Mouse (Mus musculus) mouse embryonic stem cell (cell line): Measurements from ENCODE around the gene Gm20388.

ENCODE experiments used
- in situ Hi-C, 2 experiments: fragments of 300-500 bp; cut with MboI; formaldehyde crosslinking; loops; 1 replicate in 1 of 2; 3 replicates in 1 of 2; pipeline ENCODE4 v1.14.3; 2019 to 2020; ENCODE audit warnings: low sequenced_read_pairs in 2 of 2, low pct_unique_long_range_greater_than_20kb in 1 of 2, mixed read lengths in 1 of 2; ENCODE audit not compliant: unreplicated experiment in 1 of 2

The Gm20388 gene

DNA sequence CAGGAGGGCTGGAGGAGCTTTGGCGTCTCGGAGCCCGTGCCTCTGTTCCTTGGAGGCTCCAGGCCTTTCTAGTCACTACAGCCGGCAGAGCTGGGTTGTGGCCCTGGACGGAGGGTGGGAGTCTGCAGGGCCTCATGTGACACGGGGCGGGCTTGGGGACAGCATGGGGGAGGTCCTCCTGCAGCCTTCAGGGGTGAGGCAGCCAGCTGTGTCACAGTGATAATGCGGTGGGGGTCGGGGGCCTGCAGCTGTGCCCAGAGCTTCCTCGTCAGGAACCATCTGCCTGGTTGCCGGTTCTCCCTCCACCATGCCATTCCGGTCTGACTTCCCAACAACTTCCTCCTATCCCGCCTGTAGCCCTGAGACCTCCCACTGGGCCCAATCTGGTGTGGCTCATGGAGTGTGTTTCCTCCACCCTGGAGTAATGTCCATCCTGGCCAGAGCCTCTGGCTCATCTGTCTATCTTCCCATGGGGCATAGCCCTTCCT is 2788.4 kb downstream of the Gm20388 start, which contains the start of gene Cbfa2t3:
TSS of gene Cbfa2t3 (minus strand) at position 105 of the 488 bp plus-strand sequence.
- in situ Hi-C loops: no loop called here

DNA sequence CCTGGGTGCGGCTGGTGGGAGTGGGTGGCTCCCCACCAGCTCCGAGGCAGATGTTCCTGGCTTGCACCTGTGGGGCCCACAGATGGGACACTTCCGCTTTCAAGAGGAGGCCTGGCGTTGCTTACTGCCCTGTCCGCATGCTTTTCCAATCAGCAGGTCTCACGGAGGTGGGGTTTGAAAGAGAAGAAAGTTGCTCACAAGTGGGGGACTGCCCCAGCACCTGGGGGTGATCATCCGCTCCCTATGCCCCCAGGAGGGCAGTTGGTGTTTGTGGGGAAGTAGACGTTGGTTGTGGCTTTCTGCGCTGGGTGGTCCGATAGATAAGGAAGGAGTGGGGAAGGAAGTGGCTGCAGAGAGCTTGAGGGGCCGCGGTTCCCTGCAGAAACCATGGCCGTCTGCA is 2790.0 kb downstream of the Gm20388 start:
- in situ Hi-C loops: no loop called here

DNA sequence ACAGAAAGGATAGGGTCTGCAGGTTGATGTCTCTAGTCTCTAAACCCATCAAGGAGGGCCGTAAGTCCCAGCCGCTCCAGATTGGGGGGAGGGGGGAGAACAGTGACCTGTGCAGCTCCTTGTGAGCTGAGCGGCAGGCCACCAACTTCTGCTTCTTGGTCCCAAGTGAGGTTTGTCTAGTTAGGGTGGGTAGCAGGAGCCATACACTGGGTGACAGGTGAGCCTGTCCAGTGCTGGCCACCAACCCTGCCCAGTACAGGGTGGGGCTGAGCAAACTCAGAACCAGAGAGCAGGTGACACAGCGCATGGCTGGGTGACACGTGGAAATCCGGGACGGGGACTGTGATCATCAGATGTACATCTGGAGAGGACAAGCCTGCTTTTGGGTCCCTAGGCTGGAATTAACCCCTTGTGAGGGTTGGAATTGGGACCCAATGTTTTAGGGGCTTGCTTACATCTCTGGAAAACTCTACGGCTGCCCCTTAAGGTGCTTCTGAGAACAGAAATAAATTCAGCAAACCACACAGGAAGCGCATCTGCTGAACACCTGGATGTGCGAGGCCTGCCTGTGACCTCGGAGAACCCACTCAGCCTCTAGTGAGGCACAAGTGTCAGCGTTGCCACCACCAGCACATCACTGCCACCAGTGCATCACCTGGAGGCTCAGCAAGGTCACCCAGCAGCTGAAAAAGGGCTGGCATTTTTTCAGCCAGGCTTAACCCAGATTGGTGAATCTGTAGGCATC is 2791.0 kb downstream of the Gm20388 start:
- in situ Hi-C loops: no loop called here

DNA sequence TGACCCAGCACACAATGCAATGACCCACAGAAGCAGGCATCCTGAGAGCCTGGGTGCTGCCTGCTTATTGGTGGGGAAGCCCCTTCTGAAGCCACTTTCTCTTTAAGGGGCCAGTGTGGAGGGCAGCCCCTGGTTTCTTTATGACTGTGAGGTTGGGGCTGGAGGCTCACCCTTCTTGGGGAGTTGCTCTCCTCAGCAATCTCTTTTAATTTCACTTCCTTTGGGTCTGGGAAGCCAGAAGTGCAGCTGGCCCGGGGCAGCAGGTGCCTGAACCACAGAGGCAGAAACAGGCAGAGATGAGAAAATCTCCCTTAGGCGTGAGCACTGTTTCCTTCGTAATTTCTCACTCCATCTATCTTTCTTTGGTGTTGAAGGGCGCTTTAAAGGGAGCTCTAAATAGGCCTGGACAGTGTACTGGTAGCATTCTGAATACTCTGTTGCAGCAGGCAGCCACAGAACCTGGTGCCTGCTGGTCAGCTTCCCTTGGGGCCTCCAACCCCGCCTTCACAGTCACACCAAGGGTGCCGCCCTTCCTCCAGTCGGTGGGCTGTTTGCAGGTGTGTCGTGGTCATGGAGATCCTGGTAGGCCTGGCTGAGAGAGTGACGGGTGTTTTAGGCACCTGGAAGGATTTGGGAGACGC is 2791.8 kb downstream of the Gm20388 start:
- in situ Hi-C loops: no loop called here

DNA sequence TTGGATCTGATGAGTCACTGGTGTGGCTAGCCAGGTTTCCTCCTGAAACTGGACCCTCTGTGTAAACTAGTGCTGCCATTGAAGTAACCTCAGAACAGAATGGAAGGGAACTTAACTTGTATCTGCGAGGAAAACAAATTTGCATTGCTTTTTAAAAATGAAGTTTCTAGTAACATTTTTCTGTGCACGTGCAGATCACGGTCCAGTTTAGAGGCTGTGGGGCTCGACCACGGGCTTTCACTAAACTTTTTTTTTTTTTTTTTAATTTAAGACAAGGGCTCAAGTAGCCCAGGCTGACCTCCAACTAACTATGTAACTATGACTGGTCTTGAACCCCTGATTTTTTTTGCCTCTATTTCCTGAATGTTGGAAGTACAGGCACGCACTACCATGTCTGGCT is 2792.3 kb downstream of the Gm20388 start:
- in situ Hi-C loops: no loop called here

DNA sequence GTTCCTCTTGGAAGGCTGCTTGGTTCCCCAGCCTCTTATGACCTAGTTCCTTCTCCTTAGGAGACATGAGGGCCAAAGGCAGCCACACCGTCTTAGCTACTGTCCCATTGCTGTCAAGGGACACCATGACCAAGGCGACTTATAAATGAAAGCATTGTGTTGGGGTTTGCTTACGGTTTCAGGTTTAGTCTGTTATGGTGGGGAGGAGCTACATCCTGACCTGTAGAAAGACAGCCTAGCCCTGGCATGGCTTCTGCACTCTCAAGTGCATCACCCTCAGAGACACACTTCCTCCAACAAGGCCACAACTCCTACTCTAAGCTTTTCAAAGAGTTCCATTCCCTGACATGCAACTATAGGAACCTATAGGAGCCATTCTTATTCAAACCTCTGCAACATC is 2794.0 kb downstream of the Gm20388 start:
- in situ Hi-C loops: no loop called here

DNA sequence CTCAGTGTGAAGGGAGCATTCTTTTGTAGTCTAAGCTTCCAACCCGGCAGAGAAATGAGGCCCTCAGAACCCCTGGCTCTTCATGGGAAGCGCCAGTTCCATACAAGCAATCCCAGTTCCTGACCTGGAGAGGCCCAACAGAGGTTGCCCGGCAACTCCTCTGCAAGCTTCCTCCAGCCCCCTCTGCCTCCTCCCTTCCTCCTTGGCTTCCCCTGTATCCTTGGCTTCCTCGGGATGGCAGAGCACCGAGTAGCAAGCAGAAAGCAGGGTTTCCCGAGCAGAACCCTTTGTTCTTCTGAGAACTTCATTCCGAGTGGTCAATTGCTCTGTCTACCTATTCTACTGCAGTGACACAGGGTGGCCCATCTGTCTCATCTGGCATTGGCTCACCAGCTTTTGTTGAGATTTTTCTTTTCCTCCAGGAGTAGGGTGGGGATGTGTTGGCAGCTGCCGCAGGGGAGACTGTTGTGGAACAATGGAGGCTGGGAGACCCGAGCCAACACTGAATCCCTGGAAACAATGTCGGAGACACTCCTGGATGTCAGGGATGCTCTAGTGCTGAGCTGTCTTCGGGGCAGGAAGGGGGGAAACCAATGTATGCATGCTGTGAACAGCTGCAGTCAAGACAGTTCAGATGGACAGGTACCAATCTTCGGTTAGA is 2795.4 kb downstream of the Gm20388 start:
- in situ Hi-C loops: no loop called here

DNA sequence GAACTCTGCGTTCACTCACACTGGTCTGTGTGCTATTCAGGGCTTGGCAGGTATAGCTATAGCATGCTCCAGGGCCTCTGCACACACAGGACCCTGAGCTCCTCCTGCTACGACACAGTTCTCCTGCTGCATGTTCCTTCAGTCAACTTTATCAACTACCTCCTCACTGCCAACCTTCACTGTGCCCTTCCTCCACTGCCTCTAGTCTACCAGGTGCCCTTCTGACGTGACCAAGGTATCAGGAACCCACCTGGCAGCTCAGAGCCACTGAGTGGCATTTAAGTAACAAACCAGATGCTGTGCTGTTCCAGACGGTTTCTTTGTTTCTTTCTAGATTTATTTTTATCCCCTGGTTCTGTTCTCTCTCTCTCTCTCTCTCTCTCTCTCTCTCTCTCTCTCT is 2796.5 kb downstream of the Gm20388 start:
- in situ Hi-C loops: no loop called here

DNA sequence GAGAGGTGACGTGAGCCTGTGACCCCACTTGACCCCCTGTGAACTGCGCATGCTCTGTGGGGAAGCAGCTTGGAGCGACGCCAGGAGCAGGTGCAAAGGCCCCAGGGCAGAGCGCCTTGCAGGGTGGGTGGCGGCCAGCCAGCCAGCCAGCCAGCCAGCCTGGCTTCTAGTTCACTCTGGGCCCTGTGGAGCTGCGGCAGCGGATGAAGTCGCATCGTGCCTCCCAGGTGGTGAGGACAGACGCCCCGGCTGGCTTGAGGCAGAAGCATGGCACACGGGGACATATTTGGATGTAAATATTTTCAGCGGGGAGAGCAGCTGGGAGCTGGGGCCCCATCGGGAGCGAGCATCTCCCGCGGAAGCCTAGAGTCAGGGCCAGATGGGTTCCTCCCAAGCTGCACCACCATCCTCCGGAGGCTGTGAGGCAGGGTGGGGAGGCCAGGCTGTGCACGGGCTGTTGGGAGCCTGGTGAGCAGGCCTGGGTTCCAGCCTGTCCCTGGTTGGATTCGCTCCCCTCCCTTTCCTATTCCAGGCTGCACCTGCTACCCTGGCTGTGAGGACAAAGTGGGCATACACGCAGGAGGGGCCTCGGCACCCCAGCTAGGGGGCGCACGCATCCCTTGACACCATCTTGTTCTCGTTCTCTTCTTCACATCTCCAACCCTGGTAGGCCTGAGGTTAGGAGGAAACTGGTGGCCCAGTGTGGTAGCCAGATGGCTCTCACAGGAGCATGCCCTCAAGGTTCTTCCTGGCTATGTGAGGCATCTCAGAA is 2798.9 kb downstream of the Gm20388 start:
- in situ Hi-C loops: no loop called here

DNA sequence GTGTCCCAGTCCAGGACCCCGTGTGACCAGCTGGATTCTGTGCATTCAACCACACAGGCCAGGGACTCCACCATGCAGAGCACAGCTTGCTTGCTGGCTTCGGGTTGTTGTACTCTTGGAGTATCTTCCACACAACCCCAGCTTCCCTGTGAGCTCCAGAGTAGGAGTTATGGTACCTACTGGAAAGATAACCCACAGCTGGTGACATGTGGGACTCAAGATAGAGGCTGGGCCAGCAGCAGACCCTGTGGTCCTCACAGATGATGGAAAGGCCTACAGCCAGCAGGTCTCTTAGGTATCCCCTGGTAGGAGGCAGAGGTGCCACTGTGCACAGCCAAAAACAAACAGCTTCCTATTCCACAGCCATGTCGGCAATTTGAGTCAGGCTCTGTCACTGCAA is 2800.8 kb downstream of the Gm20388 start:
- in situ Hi-C loops: no loop called here

DNA sequence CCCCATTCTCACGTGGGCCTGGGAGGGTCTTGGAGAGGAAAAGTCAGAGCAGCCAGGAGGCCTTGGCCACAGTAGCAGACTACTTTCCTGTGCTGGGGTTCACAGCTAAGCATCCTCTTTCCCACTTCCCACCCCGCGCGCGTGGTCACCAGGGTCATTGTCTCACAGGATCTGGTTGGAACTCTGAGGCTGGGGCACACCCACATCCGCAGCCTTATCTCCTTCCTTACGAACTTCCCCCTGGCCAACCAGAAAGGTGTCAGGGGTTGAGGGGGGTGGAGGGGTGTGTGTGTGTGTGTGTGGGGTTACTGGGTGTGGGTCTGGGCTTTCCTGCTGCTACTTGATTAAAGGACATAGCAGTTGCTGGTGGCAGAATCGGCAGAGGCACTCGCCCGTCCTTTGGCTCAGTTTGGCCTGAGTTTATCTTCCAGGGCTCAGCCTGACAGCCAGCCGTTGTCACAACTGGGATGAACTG is 2801.3 kb downstream of the Gm20388 start:
- in situ Hi-C loops: no loop called here

DNA sequence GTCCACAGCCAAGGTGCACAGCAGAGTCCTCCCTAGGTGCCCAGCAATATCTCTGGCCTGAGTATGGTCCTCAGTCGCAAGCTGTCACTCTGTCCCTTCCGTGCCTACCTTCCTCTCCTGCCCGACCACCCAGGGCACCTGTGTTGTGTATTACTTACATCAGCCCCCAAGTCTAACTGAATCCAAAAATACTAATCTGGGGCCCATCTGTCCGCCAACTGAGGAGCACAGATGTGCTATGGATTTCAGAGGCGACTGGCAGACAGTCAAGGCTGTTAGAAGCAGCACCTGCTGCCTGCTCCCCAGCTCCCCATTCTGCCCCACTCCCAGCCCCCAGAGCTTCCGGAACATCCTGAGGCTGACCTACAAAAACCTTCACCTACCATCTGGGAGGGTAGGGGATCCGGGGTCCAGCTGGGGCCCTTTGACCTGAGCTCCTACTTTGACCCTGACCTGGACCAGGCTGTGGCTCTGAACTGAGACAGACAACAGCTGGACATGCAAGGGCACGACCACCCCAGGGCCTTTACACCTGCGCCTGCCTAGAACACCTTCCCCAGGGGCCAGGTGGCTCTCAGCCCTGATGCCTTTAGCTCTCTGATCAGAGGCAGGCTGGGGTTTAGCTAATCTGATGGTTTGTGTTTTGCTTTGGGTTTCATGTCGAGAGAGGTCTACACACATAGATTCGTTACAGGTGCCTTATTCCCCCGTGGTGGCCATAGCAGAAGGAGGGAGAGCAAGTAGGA is 2801.9 kb downstream of the Gm20388 start:
- in situ Hi-C loops: no loop called here

DNA sequence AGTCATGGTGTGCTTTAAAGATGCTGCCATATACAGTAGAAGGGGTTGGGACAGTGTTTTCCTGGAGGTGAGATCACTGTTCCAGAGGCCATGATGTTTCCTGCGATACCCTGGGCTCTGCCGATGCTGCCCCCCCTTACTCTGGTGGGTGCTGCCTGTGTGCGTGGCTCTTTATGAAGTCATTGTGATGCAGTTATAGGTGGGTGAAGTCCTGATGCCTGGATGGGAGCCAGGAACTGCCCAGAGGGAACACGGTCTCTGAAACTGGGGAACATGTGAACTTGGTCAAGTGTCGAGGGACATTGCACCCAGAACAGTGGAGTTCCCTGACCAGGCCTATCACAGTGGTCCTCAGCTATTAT is 2802.5 kb downstream of the Gm20388 start:
- in situ Hi-C loops: no loop called here

DNA sequence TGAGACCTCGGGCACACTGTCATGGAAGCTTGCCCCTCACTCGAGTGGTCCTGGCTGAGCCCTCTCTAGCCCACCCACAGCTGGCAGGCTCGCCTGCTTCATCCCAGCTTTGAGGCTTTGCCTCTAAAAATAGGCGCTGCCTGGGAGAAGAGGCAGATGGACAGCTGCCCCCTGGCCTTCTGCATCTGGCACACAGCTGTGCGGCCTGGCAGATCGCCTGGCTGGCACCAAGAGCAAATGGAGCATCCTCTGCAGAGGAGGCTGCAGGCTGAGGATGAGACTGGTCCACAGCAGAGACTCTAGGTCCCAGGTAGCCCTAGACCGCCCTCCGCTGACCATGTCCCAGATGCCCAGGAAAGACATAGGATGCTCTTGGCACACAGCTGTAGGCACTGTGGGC is 2805.9 kb downstream of the Gm20388 start:
- in situ Hi-C loops: no loop called here

DNA sequence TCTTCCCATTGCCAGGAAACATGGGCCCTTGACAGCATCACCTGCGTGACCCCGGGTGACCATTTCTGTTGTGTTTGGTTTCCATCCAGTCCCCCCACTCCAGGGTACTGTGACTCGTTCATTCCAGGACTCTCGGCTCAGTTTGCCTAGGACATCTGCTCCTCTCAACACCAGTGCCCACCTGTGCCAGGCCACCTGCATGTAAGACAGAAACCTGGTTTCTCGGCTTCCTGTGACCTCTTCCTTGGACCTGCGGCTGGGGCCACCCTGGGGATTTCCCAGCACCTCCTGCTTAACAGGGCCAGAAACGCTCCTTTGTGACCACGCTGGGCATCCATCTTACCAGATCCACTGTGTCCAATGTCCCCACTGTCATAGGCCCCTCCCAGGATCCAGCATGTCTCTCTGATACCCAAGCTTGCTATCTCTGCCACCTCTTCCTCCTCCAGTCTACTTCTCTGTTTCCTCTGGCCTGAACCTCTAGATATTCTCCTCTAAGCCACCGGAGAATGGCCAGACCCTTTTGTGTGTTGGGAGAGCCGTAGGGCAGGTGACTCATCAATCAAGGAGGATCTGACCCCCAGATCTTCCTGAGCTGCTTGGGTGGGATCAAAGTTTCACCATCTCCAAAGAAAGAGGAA is 2807.3 kb downstream of the Gm20388 start:
- in situ Hi-C loops: no loop called here

DNA sequence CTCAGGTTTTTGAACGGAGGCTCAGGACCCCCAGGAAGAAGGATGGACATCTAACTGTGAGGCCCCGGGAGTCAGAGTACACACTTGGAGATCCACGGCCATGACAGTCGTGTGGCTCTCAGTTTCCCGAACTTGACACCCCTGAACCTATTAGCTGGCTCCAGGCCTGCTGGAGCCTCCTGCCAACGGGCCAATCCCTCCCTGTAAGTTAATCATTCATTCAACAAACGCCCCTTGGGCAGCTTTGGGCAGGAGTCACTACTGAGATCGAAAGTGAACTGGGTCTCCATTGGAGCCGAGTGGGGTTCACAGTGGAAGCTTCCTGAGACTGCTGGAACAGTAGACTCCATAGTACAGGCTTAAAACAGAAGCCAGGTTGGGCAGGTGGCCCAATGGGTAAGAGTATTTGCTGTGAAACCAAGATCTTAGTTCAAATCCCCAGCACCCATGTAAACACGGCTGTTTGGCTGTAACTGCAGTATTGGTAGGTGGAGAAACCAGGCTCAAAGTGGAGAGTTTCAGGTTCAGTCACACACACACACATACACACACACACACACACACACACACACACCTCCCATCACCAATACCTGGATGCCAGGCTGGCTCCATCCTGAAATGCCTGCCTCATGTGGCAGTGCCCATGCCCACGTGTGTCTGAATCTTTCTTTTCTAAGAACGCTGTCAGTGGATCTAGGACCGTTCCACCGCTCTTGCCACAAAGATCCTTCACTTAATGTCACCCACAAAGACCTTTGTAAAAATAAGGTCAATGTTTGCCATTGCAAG is 2808.3 kb downstream of the Gm20388 start:
- in situ Hi-C loops: no loop called here

DNA sequence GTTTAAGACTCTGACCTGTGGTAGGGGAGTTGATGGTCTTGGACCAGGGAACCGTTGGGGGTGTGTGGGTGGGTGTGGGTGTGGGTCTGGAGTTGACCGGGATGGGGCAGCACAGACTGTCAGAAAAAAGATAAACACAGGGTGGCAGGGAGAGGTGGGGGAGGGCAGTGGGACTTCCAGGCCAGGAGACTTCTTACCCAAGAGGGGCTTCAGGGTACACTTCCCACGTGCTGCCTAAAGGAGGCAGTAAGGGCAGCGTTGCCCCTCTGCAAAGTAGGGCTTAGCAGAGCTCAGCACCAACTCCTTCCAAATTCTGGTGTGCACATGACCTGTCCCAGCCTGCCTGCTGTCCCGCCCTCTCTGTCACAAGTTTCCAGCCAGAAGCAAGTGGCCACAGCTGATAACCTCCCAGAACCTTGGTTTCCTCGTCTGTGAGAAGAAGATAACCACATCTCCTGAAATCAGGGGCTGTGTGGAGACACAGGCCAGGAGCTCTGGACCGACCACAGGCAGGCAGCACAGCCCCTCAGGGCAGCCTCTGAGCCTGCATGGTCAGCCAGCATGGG is 2808.9 kb downstream of the Gm20388 start:
- in situ Hi-C loops: no loop called here
